Mouse (Mus musculus): ENCODE data around the gene Ddx6. TPM values are rescaled to one million over a fixed set of nuclear protein-coding genes. Genes with fewer than 3 reads are reported as not detected.

Gene Ddx6
- 12.9 and 14.4 TPM in 2 replicates for polyA plus RNA-seq (2015; fragmentation: Nextera tagmentation; extraction: Ambion mirVana)

GRCm38 (mm10) chr9:44604779-44605615, at the start of gene Ddx6:
Ddx6 (plus strand) TSS chr9:44604892.

DNA sequence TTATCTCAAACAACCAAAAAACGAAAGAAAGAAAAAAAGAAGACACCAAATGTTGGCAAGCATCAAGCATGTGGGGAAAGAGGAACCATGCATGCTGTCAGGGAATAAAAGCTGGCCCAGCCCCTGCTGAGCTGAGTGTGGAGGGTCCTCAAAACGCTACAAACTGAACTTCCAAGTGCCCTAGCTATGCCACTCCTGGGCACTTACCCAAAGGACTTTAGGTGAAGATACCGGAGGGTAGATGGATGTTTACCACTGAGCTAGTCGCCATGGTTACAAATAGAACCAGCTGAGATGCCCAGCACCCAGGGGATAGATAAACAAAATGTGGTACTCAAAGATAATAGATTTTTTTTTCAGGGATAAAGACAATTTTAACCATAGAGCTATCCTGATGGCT, 43.1 kb upstream of the Ddx6 start, which contains the start of gene Cxcr5:
TSS of gene Cxcr5 (minus strand) at position 281 of the 400 bp plus-strand sequence.

DNA sequence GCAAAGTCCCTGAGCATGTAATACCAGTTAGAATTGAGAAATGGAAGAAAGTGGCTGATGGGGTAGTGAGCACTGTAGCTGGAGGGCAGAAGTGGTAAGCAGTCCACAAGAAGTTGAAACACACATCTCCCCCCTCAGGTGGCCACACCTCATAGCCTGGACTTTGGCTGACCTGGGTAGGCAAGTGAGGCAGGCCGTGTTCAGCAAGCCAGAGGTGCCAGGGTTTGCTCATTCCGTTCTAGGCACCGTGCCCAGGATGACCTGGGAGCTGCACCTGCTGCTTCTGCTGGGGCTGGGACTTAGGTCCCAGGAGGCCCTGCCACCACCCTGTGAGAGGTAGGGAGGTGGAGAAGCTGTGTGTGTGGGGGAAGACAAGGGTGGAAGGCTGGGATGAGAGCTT, 68.3 kb downstream of the Ddx6 start, which contains the start of gene Treh:
TSS of gene Treh (plus strand) at position 229 of the 400 bp plus-strand sequence.

Other genes with a start within 250 kb of the Ddx6 start
- 16.5 and 16.6 TPM in 2 replicates for gene Vps11, start 243.2 kb upstream of the Ddx6 start, polyA plus RNA-seq (2015; fragmentation: Nextera tagmentation; extraction: Ambion mirVana)
- 6.7 and 7.2 TPM in 2 replicates for gene Hyou1, start 225.4 kb upstream of the Ddx6 start, polyA plus RNA-seq (2015; fragmentation: Nextera tagmentation; extraction: Ambion mirVana)
- 15.2 and 16.5 TPM in 2 replicates for gene Slc37a4, start 208.0 kb upstream of the Ddx6 start, polyA plus RNA-seq (2015; fragmentation: Nextera tagmentation; extraction: Ambion mirVana)
- 2,459 and 2,595 TPM in 2 replicates for gene Rps25, start 197.8 kb upstream of the Ddx6 start, polyA plus RNA-seq (2015; fragmentation: Nextera tagmentation; extraction: Ambion mirVana)
- 81.6 and 85.2 TPM in 2 replicates for gene Trappc4, start 197.3 kb upstream of the Ddx6 start, polyA plus RNA-seq (2015; fragmentation: Nextera tagmentation; extraction: Ambion mirVana)
- 21.0 and 22.3 TPM in 2 replicates for gene Ccdc84, start 186.3 kb upstream of the Ddx6 start, polyA plus RNA-seq (2015; fragmentation: Nextera tagmentation; extraction: Ambion mirVana)
- 0.22 and 0.30 TPM in 2 replicates for gene Foxr1, start 163.8 kb upstream of the Ddx6 start, polyA plus RNA-seq (2015; fragmentation: Nextera tagmentation; extraction: Ambion mirVana)
- not detected in 2 replicates for gene Upk2, start 149.9 kb upstream of the Ddx6 start, polyA plus RNA-seq (2015; fragmentation: Nextera tagmentation; extraction: Ambion mirVana)
- gene Bcl9l, start 122.1 kb upstream of the Ddx6 start, polyA plus RNA-seq (2015; fragmentation: Nextera tagmentation; extraction: Ambion mirVana) = 3.3 and 4.7 TPM in 2 replicates
- 0.73 and 0.79 TPM in 2 replicates for gene Cxcr5, start 43.0 kb upstream of the Ddx6 start, polyA plus RNA-seq (2015; fragmentation: Nextera tagmentation; extraction: Ambion mirVana)
- not detected in 2 replicates for gene Treh, start 68.3 kb downstream of the Ddx6 start, polyA plus RNA-seq (2015; fragmentation: Nextera tagmentation; extraction: Ambion mirVana)
- 4.4 and 7.2 TPM in 2 replicates for gene Phldb1, start 130.3 kb downstream of the Ddx6 start, polyA plus RNA-seq (2015; fragmentation: Nextera tagmentation; extraction: Ambion mirVana)
- 57.4 and 64.7 TPM in 2 replicates for gene Arcn1, start 163.0 kb downstream of the Ddx6 start, polyA plus RNA-seq (2015; fragmentation: Nextera tagmentation; extraction: Ambion mirVana)
- gene Ift46, start 163.0 kb downstream of the Ddx6 start, polyA plus RNA-seq (2015; fragmentation: Nextera tagmentation; extraction: Ambion mirVana) = 24.8 and 31.0 TPM in 2 replicates
- 0.15 and 0.20 TPM in 2 replicates for gene Tmem25, start 194.4 kb downstream of the Ddx6 start, polyA plus RNA-seq (2015; fragmentation: Nextera tagmentation; extraction: Ambion mirVana)
- 0.29 and 0.34 TPM in 2 replicates for gene Ttc36, start 198.2 kb downstream of the Ddx6 start, polyA plus RNA-seq (2015; fragmentation: Nextera tagmentation; extraction: Ambion mirVana)